Mouse (Mus musculus) liver, embryonic 12.5 days (tissue): ENCODE measurements around the gene Dr1. TPM values are rescaled to one million over a fixed set of nuclear protein-coding genes. Genes with fewer than 3 reads are reported as not detected.
A peak's percentile ranks its signal among the peaks of the same experiment; 100 is the strongest.
"Not testable (repeated sequence)": the region's sequence is repeated elsewhere in the genome, so short reads cannot be mapped to it uniquely, and the experiment has no call there.

Source experiments
- ATAC-seq: fragments of 200-750 bp; cut with Nextera tagmentation; 2 replicates; pipeline ENCODE4 v1.8.0; 2017; ENCODE audit warnings: moderate number of reproducible peaks, mild to moderate bottlenecking, moderate library complexity
- H3K27ac ChIP-seq: fragments of 300-500 bp; sonication (generic); 2 replicates; pipeline ENCODE4 v1.5.1; 2016; ENCODE audit warnings: mild to moderate bottlenecking
- H3K27me3 ChIP-seq: fragments of 300-500 bp; sonication (generic); replicated peaks from 2 replicates; pipeline ENCODE4 v1.6.1; 2016; ENCODE audit warnings: mild to moderate bottlenecking, moderate library complexity
- H3K36me3 ChIP-seq: fragments of 300-500 bp; sonication (generic); 2 replicates; pipeline ENCODE4 v1.6.1; 2016; ENCODE audit warnings: mild to moderate bottlenecking, moderate library complexity
- H3K4me1 ChIP-seq: fragments of 300-500 bp; sonication (generic); 2 replicates; pipeline ENCODE4 v1.6.1; 2016
- H3K4me2 ChIP-seq: fragments of 300-500 bp; sonication (generic); 2 replicates; pipeline ENCODE4 v1.6.1; 2016; ENCODE audit warnings: mild to moderate bottlenecking, moderate library complexity
- H3K4me3 ChIP-seq: fragments of 300-500 bp; sonication (generic); 2 replicates; pipeline ENCODE4 v1.5.1; 2016; ENCODE audit warnings: mild to moderate bottlenecking, moderate library complexity
- H3K9ac ChIP-seq: fragments of 300-500 bp; sonication (generic); 2 replicates; pipeline ENCODE4 v1.6.1; 2016; ENCODE audit warnings: mild to moderate bottlenecking, moderate library complexity
- H3K9me3 ChIP-seq: fragments of 300-500 bp; sonication (generic); replicated peaks from 2 replicates; pipeline ENCODE4 v1.6.1; 2016; ENCODE audit warnings: mild to moderate bottlenecking, moderate library complexity
- WGBS: fragments of 180-500 bp; shearing (Covaris S2); methylation state at CpG from one replicate; pipeline ENCODE4 v1.1.7; 2016; ENCODE audit not compliant: insufficient replicate concordance; 5-methylcytosine and 5-hydroxymethylcytosine counted together
- polyA plus RNA-seq: library from polyadenylated mRNA; unstranded; fragments of >200 nt; fragmentation: Nextera tagmentation; extraction: Ambion mirVana; gene quantifications from 2 replicates; pipeline ENCODE4 v1.2.1, GENCODE M21; 2016

Gene Dr1
- 39.6 and 39.7 TPM in 2 replicates for polyA plus RNA-seq

DNA sequence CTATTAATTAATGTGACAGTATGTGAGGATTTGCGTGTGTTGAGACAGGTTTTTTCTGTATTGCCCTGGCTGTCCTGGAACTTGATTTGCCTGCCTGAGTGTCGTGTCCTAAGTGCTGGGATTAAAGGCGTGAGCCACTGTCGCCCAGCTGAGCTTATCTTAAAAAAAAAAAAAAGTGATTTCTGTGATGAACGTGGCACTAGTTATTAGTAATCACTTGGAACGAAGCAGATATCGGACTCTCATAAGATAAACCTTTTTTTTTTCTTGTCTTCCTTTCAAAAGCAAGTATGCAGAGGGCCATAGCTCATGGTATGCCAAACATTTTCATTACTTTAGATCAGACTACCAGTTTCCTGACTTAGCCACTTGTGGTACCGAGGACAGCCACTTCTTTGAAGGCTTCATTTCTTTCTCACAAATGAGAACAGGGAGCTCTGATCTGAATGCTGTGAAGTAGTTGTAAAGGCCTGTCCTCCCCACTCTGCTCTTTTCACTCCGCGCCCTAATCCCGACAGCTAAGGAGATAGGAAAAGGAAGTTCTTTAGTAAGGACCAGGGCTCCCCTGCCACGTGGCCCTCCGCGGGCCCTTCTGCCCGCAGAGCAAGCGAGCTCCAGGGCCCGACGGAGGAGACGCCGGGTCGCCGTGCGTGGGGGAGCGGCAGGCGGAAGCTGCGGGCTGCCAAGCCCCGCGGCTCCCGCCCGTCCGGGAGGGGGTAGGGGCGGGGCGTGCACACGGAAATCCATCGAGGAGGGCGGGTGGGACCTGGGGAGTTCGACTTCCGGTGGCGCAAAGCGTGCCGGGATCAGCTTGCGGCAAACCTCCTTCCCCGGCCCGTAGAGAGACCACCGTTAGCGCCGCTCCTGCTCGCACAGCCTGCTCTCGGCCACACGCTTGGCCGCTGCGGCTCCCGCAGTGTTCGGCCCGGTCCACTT, at the start of gene Dr1:
Dr1 (plus strand) TSS at position 771 of the 936 bp plus-strand sequence.
- peak within 1 kb of the TSS; percentile 99 for H3K9ac ChIP-seq
- H3K4me2 ChIP-seq, result peak within 1 kb of the TSS; percentile 86
- 2% methylated on average over 53 of the region's 55 CpGs for WGBS
- peak within 1 kb of the TSS; percentile 99 for H3K4me3 ChIP-seq
- H3K9me3 ChIP-seq, result no peaks in the 10 kb centered on the region
- peak; percentile 92 for ATAC-seq
- H3K27ac ChIP-seq, result peak within 1 kb of the TSS; percentile 93
- no peaks in the 10 kb centered on the region for H3K27me3 ChIP-seq
- peaks cover 14% of the 10 kb centered on the region for H3K36me3 ChIP-seq
- H3K4me1 ChIP-seq, result peaks cover 69% of the 10 kb centered on the region

- peaks cover 4% of the 10 kb centered on the region; the same call in 1 of the 2 replicates for H3K36me3 ChIP-seq
- no peaks in the 10 kb centered on the region for H3K4me1 ChIP-seq
- H3K9ac ChIP-seq, result no peak overlapping the region
- H3K9me3 ChIP-seq, result no peaks in the 10 kb centered on the region
- H3K27ac ChIP-seq, result no peak overlapping the region
- ATAC-seq, result no peak
- H3K27me3 ChIP-seq, result no peaks in the 10 kb centered on the region
- no peak overlapping the region for H3K4me3 ChIP-seq
- no peak overlapping the region for H3K4me2 ChIP-seq
Observed at GRCm38 (mm10) chr5:108224077-108224476, 44.6 kb upstream of the Dr1 start.

DNA sequence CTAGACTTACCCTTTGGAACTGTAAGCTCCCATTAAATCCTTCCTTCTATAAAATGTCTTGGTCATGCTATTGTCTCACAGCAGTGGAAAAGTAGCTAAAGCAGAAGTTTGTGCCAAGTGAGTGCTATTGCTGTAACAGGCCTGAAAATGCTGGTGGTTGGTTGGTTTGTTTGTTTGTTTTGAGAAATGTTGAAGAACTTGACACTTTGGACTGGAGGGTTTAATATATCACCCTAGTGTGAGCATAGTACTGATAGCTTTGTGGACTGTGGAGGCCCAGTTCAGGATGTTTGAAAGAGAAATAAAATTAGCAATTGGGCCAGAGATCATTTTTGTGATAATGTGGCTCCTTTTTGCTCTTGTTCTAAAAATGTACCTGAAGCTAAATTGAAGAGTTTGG, 42.5 kb upstream of the Dr1 start:
- Histone ChIP-seq H3K27me3 (no peaks in the 10 kb centered on the region), H3K27ac (no peak overlapping the region), H3K36me3 (no peaks in the 10 kb centered on the region), H3K9ac (no peak overlapping the region), H3K4me1 (no peaks in the 10 kb centered on the region), H3K4me3 (no peak overlapping the region), H3K9me3 (no peaks in the 10 kb centered on the region), H3K4me2 (no peak overlapping the region)
- no peak for ATAC-seq

DNA sequence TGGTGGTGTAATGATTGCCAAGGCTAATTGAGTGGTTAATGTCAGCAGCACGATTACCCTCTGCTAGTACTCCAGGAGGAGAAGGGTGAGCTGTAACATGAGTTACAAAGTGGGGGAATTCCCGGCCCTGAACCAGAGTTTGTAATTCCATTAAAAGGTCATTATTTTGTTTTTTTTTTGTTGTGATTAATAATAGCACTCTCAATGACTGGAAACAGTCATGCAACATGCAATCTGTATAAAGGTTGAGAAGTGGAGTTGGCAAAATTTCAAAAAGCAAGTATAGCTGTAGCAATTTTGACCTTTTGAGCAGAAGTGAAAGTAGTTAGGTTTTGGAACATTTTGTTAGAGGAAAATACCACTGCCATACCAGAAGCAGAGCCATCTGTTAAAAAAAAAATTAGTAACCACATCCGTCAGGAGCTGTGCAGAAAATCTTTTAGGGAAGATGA, 22.4 kb upstream of the Dr1 start:
- Histone ChIP-seq H3K4me3 (no peak overlapping the region), H3K27ac (no peak overlapping the region), H3K4me1 (no peaks in the 10 kb centered on the region), H3K9me3 (no peaks in the 10 kb centered on the region), H3K36me3 (no peaks in the 10 kb centered on the region), H3K4me2 (no peak overlapping the region), H3K9ac (no peak overlapping the region), H3K27me3 (0 out of 2 replicates have a peak, but pooled peaks cover 2% of the 10 kb centered on the region)
- no peak for ATAC-seq
- WGBS, result 52% methylated on average over 3 of the region's 3 CpGs

GRCm38 (mm10) chr5:108250033-108250432, 18.7 kb upstream of the Dr1 start:
- WGBS, result 48% methylated on average over 2 of the region's 2 CpGs
- Histone ChIP-seq H3K4me2 (no peak overlapping the region), H3K4me3 (no peak overlapping the region), H3K36me3 (no peaks in the 10 kb centered on the region), H3K9ac (no peak overlapping the region), H3K9me3 (no peaks in the 10 kb centered on the region), H3K27me3 (0 out of 2 replicates have a peak, but pooled peaks cover 8% of the 10 kb centered on the region), H3K4me1 (no peaks in the 10 kb centered on the region), H3K27ac (no peak overlapping the region)
- no peak for ATAC-seq

GRCm38 (mm10) chr5:108255259-108255658, 13.4 kb upstream of the Dr1 start:
- Histone ChIP-seq H3K27me3 (0 out of 2 replicates have a peak, but pooled peaks cover 11% of the 10 kb centered on the region), H3K4me2 (no peak overlapping the region), H3K27ac (no peak overlapping the region), H3K36me3 (no peaks in the 10 kb centered on the region), H3K4me3 (no peak overlapping the region), H3K9me3 (no peaks in the 10 kb centered on the region), H3K4me1 (no peaks in the 10 kb centered on the region), H3K9ac (no peak overlapping the region)
- no peak for ATAC-seq
- WGBS, result 73% methylated on average over 5 of the region's 5 CpGs

- H3K27me3 ChIP-seq, result no peaks in the 10 kb centered on the region
- H3K36me3 ChIP-seq, result no peaks in the 10 kb centered on the region
- WGBS, result 30% methylated on average over 4 of the region's 4 CpGs
- H3K27ac ChIP-seq, result peak overlapping the region; percentile 52
- H3K4me3 ChIP-seq, result no peak overlapping the region
- peak overlapping the region; percentile 61 for H3K9ac ChIP-seq
- ATAC-seq, result peak; percentile 83
- no peaks in the 10 kb centered on the region for H3K9me3 ChIP-seq
- H3K4me2 ChIP-seq, result peak overlapping the region; percentile 42
- peaks cover 55% of the 10 kb centered on the region for H3K4me1 ChIP-seq
Observed at GRCm38 (mm10) chr5:108262722-108263121, 6.0 kb upstream of the Dr1 start.

GRCm38 (mm10) chr5:108263785-108264184, 4.9 kb upstream of the Dr1 start:
- not testable (repeated sequence) for ATAC-seq
- peaks cover 62% of the 10 kb centered on the region for H3K4me1 ChIP-seq
- 13% methylated on average over 1 of the region's 1 CpGs for WGBS

GRCm38 (mm10) chr5:108266990-108267389, 1.7 kb upstream of the Dr1 start:
- Histone ChIP-seq H3K27ac (peak overlapping the region; percentile 68), H3K9ac (no peak overlapping the region), H3K4me1 (peaks cover 72% of the 10 kb centered on the region), H3K36me3 (0 out of 2 replicates have a peak, but pooled peaks cover 2% of the 10 kb centered on the region), H3K4me3 (no peak overlapping the region), H3K4me2 (peak overlapping the region; percentile 86; the same call in 1 of the 2 replicates), H3K9me3 (no peaks in the 10 kb centered on the region), H3K27me3 (no peaks in the 10 kb centered on the region)
- ATAC-seq, result no peak

More at GRCm38 (mm10) chr5:108263785-108264184, 4.9 kb upstream of the Dr1 start:
- not testable (repeated sequence) for H3K36me3 ChIP-seq, H3K4me3 ChIP-seq, H3K9me3 ChIP-seq, H3K9ac ChIP-seq, H3K27me3 ChIP-seq
- peak overlapping the region; percentile 42 for H3K4me2 ChIP-seq
- H3K27ac ChIP-seq, result peak overlapping the region; percentile 52; the same call in 1 of the 2 replicates

DNA sequence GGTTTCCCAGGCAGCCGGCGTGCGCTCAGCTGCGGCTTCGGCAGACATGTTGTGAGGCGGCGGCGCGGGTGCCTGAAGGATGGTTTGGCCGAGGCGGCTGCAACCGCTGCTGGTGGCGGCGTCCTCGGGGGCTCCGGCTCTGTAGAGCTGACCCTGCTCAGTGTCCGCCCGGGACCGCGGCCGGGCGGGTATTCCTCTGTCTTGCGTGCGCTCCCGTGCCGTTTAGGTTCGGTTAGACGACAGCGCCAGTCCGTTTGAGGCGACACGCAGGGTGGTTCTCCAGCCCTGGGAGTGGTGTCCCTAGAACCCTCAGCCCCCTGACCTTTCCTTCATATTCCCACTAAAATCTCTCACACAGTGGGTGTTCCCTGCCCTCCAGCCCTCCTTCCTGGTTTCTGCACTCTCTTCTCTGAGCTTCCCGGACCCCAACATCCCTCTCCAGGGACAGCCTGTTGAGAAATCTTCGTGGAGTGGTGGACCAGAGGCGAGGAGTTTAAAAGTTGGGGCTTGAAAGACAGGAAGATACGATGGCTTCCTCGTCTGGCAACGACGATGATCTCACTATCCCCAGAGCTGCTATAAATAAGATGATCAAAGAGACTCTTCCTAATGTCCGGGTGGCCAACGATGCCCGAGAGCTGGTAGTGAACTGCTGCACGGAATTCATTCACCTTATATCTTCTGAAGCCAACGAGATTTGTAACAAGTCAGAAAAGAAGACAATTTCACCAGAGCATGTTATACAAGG, 540 bp downstream of the Dr1 start:
- Histone ChIP-seq H3K36me3 (peaks cover 21% of the 10 kb centered on the region), H3K4me3 (peak overlapping the region; percentile 99), H3K4me2 (peak overlapping the region; percentile 86), H3K9me3 (no peaks in the 10 kb centered on the region), H3K4me1 (peaks cover 67% of the 10 kb centered on the region), H3K9ac (peak overlapping the region; percentile 99), H3K27ac (peak overlapping the region; percentile 93), H3K27me3 (no peaks in the 10 kb centered on the region)
- under 1% methylated on average over 44 of the region's 44 CpGs for WGBS
- peak; percentile 71 for ATAC-seq

DNA sequence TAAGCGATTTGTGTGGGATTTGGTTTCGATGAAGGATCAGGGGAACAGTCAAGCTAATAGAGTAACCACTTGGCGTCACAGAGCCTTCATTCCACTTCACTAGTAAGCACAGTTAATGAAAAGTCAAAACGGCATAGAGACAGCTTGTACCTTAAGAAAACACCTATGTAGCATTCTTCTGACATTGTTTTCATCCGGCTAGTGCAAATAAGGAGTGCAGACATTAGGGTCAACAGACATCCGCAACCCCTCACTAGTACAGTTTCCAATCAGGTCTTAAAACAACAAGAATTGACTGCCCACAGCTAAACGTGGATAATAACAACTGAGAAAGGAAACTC, 1.1 kb downstream of the Dr1 start:
- peak overlapping the region; percentile 86 for H3K4me2 ChIP-seq
- peaks cover 63% of the 10 kb centered on the region for H3K4me1 ChIP-seq
- H3K4me3 ChIP-seq, result peak overlapping the region; percentile 99
- H3K9me3 ChIP-seq, result no peaks in the 10 kb centered on the region
- H3K9ac ChIP-seq, result peak overlapping the region; percentile 99
- H3K36me3 ChIP-seq, result peaks cover 24% of the 10 kb centered on the region
- no peaks in the 10 kb centered on the region for H3K27me3 ChIP-seq
- peak overlapping the region; percentile 93 for H3K27ac ChIP-seq
- WGBS, result 4% methylated on average over 7 of the region's 7 CpGs
- ATAC-seq, result no peak

DNA sequence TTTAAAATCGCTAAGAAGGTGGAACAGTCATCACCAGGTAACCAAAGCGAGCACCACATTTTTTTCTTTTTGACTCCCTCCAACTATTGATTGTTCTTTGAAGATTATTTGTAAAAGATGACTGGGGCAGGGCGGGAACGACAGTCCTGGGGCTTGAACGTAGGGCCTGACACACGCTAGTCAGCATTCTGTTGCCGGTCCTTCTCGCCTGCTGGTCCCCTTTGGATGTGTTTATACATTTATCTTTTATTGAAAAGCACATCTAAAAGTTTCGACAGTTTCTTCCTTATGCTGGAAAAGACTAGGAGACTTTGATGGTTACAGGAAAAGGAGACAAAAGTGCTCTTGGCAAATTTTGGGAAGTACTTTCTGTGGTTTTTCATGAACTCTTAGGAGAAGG, 1.7 kb downstream of the Dr1 start:
- no peaks in the 10 kb centered on the region for H3K9me3 ChIP-seq
- WGBS, result 10% methylated on average over 9 of the region's 9 CpGs
- peak overlapping the region; percentile 99 for H3K4me3 ChIP-seq
- H3K36me3 ChIP-seq, result peaks cover 30% of the 10 kb centered on the region
- H3K9ac ChIP-seq, result peak overlapping the region; percentile 99
- peak overlapping the region; percentile 93 for H3K27ac ChIP-seq
- H3K4me2 ChIP-seq, result peak overlapping the region; percentile 86
- no peak for ATAC-seq
- no peaks in the 10 kb centered on the region for H3K27me3 ChIP-seq
- H3K4me1 ChIP-seq, result peaks cover 56% of the 10 kb centered on the region
